Mouse (Mus musculus) intestine, embryonic 14.5 days (tissue): Measurements from ENCODE around the gene Pik3r6. TPM values are rescaled to one million over a fixed set of nuclear protein-coding genes. Genes with fewer than 3 reads are reported as not detected.
A peak's percentile ranks its signal among the peaks of the same experiment; 100 is the strongest.

Source experiments
- ATAC-seq: fragments of 200-750 bp; cut with Nextera tagmentation; replicated peaks from 2 replicates; pipeline ENCODE4 v1.8.0; 2017; ENCODE audit warnings: low read depth, moderate number of reproducible peaks, moderate TSS enrichment, moderate library complexity; ENCODE audit not compliant: low FRiP score, low TSS enrichment
- DNase-seq: peaks from one replicate; pipeline ENCODE4 v3.0.0-alpha.2; 2018; ENCODE audit warnings: low spot score
- H3K27ac ChIP-seq: fragments of 300-500 bp; sonication (generic); 2 replicates; pipeline ENCODE4 v1.5.1; 2014; ENCODE audit warnings: low read depth, mild to moderate bottlenecking, control low read depth
- H3K27me3 ChIP-seq: fragments of 300-500 bp; sonication (generic); replicated peaks from 2 replicates; pipeline ENCODE4 v1.6.1; 2014; ENCODE audit warnings: low read length, control low read depth; ENCODE audit not compliant: control insufficient read depth, insufficient read depth
- H3K36me3 ChIP-seq: fragments of 300-500 bp; sonication (generic); 2 replicates; pipeline ENCODE4 v1.6.1; 2014; ENCODE audit warnings: low read length, control low read depth; ENCODE audit not compliant: control insufficient read depth, insufficient read depth
- H3K4me1 ChIP-seq: fragments of 300-500 bp; sonication (generic); replicated peaks from 2 replicates; pipeline ENCODE4 v1.6.1; 2014; ENCODE audit warnings: low read length, control low read depth, mixed read lengths; ENCODE audit not compliant: control insufficient read depth, insufficient read depth
- H3K4me2 ChIP-seq: fragments of 300-500 bp; sonication (generic); 2 replicates; pipeline ENCODE4 v1.6.1; 2014; ENCODE audit warnings: low read length
- H3K4me3 ChIP-seq: fragments of 300-500 bp; sonication (generic); 2 replicates; pipeline ENCODE4 v1.5.1; 2014; ENCODE audit warnings: low read depth, low read length, control low read depth, mixed read lengths
- H3K9ac ChIP-seq: fragments of 300-500 bp; sonication (generic); 2 replicates; pipeline ENCODE4 v1.6.1; 2014; ENCODE audit warnings: mild to moderate bottlenecking, low read length
- H3K9me3 ChIP-seq: fragments of 300-500 bp; sonication (generic); 2 replicates; pipeline ENCODE4 v1.6.1; 2016; ENCODE audit warnings: low read length, control low read depth; ENCODE audit not compliant: control insufficient read depth
- WGBS: fragments of 180-500 bp; shearing (Covaris S2); extraction: QIAGEN DNeasy Blood & Tissue Kit; methylation state at CpG from one replicate; pipeline ENCODE4 v1.1.7; 2014; 5-methylcytosine and 5-hydroxymethylcytosine counted together
- polyA plus RNA-seq: library from polyadenylated mRNA; unstranded; fragments of >200 nt; fragmentation: Nextera tagmentation; extraction: Ambion mirVana; gene quantifications from 2 replicates; pipeline ENCODE4 v1.2.1, GENCODE M21; 2014

The Pik3r6 gene
- 2.8 and 3.3 TPM in 2 replicates for polyA plus RNA-seq

- Histone ChIP-seq H3K27ac (no peak within 1 kb of the TSS), H3K9ac (no peak within 1 kb of the TSS), H3K4me2 (peak within 1 kb of the TSS; percentile 20; the same call in 1 of the 2 replicates), H3K27me3 (no peaks in the 10 kb centered on the region), H3K4me1 (no peaks in the 10 kb centered on the region), H3K9me3 (no peaks in the 10 kb centered on the region), H3K36me3 (no peaks in the 10 kb centered on the region), H3K4me3 (peak within 1 kb of the TSS; percentile 8; the same call in 1 of the 2 replicates)
- ATAC-seq: no peak
- WGBS: 76% methylated on average over 8 of the region's 8 CpGs
- DNase-seq: no peak
These were observed at the start of gene Pik3r6 for GRCm38 (mm10) chr11:68502902-68503629. Pik3r6 (plus strand) TSS chr11:68503019.

- Histone ChIP-seq H3K4me3 (no peak overlapping the region), H3K9ac (no peak overlapping the region), H3K4me2 (no peak overlapping the region), H3K36me3 (no peaks in the 10 kb centered on the region), H3K27ac (no peak overlapping the region), H3K27me3 (no peaks in the 10 kb centered on the region), H3K4me1 (peaks cover 8% of the 10 kb centered on the region; the same call in 1 of the 2 replicates), H3K9me3 (no peaks in the 10 kb centered on the region)
- no peak for ATAC-seq
- no peak for DNase-seq
- WGBS: 65% methylated on average over 6 of the region's 6 CpGs
These were observed 49.5 kb upstream of the Pik3r6 start for GRCm38 (mm10) chr11:68453301-68453700.

GRCm38 (mm10) chr11:68458086-68458485 lies 44.7 kb upstream of the Pik3r6 start:
- Histone ChIP-seq H3K9ac (no peak overlapping the region), H3K27ac (no peak overlapping the region), H3K36me3 (no peaks in the 10 kb centered on the region), H3K9me3 (no peaks in the 10 kb centered on the region), H3K4me1 (no peaks in the 10 kb centered on the region), H3K27me3 (no peaks in the 10 kb centered on the region), H3K4me2 (no peak overlapping the region), H3K4me3 (no peak overlapping the region)
- no peak for DNase-seq
- ATAC-seq: no peak
- whole genome bisulfite sequencing: 81% methylated on average over 8 of the region's 8 CpGs

GRCm38 (mm10) chr11:68459021-68459420 lies 43.8 kb upstream of the Pik3r6 start:
- ATAC-seq (no peak), DNase-seq (no peak)
- H3K4me1 ChIP-seq: no peaks in the 10 kb centered on the region
- 80% methylated on average over 5 of the region's 5 CpGs for WGBS
- H3K9me3 ChIP-seq: no peaks in the 10 kb centered on the region
- no peaks in the 10 kb centered on the region for H3K36me3 ChIP-seq
- no peak overlapping the region for H3K4me2 ChIP-seq
- H3K4me3 ChIP-seq: no peak overlapping the region
- no peak overlapping the region for H3K9ac ChIP-seq
- H3K27ac ChIP-seq: no peak overlapping the region
- H3K27me3 ChIP-seq: no peaks in the 10 kb centered on the region

GRCm38 (mm10) chr11:68459486-68459885 lies 43.3 kb upstream of the Pik3r6 start:
- no peak overlapping the region for H3K27ac ChIP-seq
- H3K9ac ChIP-seq: no peak overlapping the region
- no peak overlapping the region for H3K4me2 ChIP-seq
- H3K27me3 ChIP-seq: no peaks in the 10 kb centered on the region
- no peaks in the 10 kb centered on the region for H3K36me3 ChIP-seq
- no peak for DNase-seq
- WGBS: 90% methylated on average over 5 of the region's 5 CpGs
- H3K4me3 ChIP-seq: no peak overlapping the region
- no peaks in the 10 kb centered on the region for H3K9me3 ChIP-seq
- no peak for ATAC-seq
- no peaks in the 10 kb centered on the region for H3K4me1 ChIP-seq

GRCm38 (mm10) chr11:68462716-68463115 lies 40.1 kb upstream of the Pik3r6 start:
- H3K27ac ChIP-seq: no peak overlapping the region
- no peak for ATAC-seq
- WGBS: 85% methylated on average over 3 of the region's 3 CpGs

GRCm38 (mm10) chr11:68464260-68464659 lies 38.6 kb upstream of the Pik3r6 start:
- Histone ChIP-seq H3K27me3 (no peaks in the 10 kb centered on the region), H3K27ac (no peak overlapping the region), H3K9ac (no peak overlapping the region), H3K4me1 (no peaks in the 10 kb centered on the region), H3K4me3 (no peak overlapping the region), H3K4me2 (no peak overlapping the region), H3K9me3 (no peaks in the 10 kb centered on the region), H3K36me3 (no peaks in the 10 kb centered on the region)
- WGBS: 82% methylated on average over 5 of the region's 5 CpGs
- DNase-seq: no peak
- no peak for ATAC-seq

More at GRCm38 (mm10) chr11:68462716-68463115, 40.1 kb upstream of the Pik3r6 start:
- no peaks in the 10 kb centered on the region for H3K4me1 ChIP-seq
- no peak overlapping the region for H3K9ac ChIP-seq
- no peak overlapping the region for H3K4me2 ChIP-seq
- no peaks in the 10 kb centered on the region for H3K9me3 ChIP-seq
- no peak overlapping the region for H3K4me3 ChIP-seq
- H3K27me3 ChIP-seq: no peaks in the 10 kb centered on the region
- H3K36me3 ChIP-seq: no peaks in the 10 kb centered on the region
- DNase-seq: no peak

GRCm38 (mm10) chr11:68465090-68465489 lies 37.7 kb upstream of the Pik3r6 start:
- Histone ChIP-seq H3K9me3 (no peaks in the 10 kb centered on the region), H3K27ac (no peak overlapping the region), H3K9ac (no peak overlapping the region), H3K4me2 (no peak overlapping the region), H3K27me3 (no peaks in the 10 kb centered on the region), H3K4me1 (no peaks in the 10 kb centered on the region), H3K36me3 (no peaks in the 10 kb centered on the region), H3K4me3 (no peak overlapping the region)
- DNase-seq (no peak), ATAC-seq (no peak)
- WGBS: 61% methylated on average over 2 of the region's 2 CpGs

- DNase-seq (no peak), ATAC-seq (no peak)
- Histone ChIP-seq H3K36me3 (no peaks in the 10 kb centered on the region), H3K4me3 (no peak overlapping the region), H3K27ac (no peak overlapping the region), H3K4me2 (no peak overlapping the region), H3K9me3 (no peaks in the 10 kb centered on the region), H3K4me1 (no peaks in the 10 kb centered on the region), H3K9ac (no peak overlapping the region), H3K27me3 (no peaks in the 10 kb centered on the region)
- WGBS: 84% methylated on average over 7 of the region's 7 CpGs
These were observed 35.4 kb upstream of the Pik3r6 start for GRCm38 (mm10) chr11:68467441-68467840.
